Mouse (Mus musculus) megakaryocyte progenitor cell, adult 5-6 weeks (primary cell): ENCODE data around the gene Abcc2. TPM values are rescaled to one million over a fixed set of nuclear protein-coding genes. Genes with fewer than 3 reads are reported as not detected.

Source experiments
- ATAC-seq: replicated peaks from 2 replicates; pipeline ENCODE4 v1.8.0; 2016; ENCODE audit warnings: mild to moderate bottlenecking, moderate TSS enrichment, inconsistent platforms; ENCODE audit not compliant: poor library complexity
- total RNA-seq, 2 experiments: library from RNA; stranded (forward) in 1 of 2; stranded (reverse) in 1 of 2; fragments of 157-497, 149-512 nt in 1 of 2; fragments of 200-1000 nt in 1 of 2; gene quantifications; 2 replicates each; pipeline versions ENCODE4 v1.2.3 to v1.2.4; 2015 to 2017

Abcc2 gene
- total RNA-seq, 2 experiments from 2014 or later: 2.4 to 4.1 TPM

- no peak for ATAC-seq
These were observed 5.4 kb upstream of the Abcc2 start for GRCm38 (mm10) chr19:43776561-43776960.

- no peak for ATAC-seq
These were observed 4.7 kb upstream of the Abcc2 start for GRCm38 (mm10) chr19:43777308-43777707.

GRCm38 (mm10) chr19:43780391-43780790 lies 1.6 kb upstream of the Abcc2 start:
- no peak for ATAC-seq

GRCm38 (mm10) chr19:43784761-43785160 lies 2.8 kb downstream of the Abcc2 start:
- peak; percentile 42; the same call in 1 of the 2 replicates for ATAC-seq

GRCm38 (mm10) chr19:43786249-43787026 lies 4.4 kb downstream of the Abcc2 start:
- peak; percentile 70 for ATAC-seq

- no peak for ATAC-seq
These were observed 7.8 kb downstream of the Abcc2 start for GRCm38 (mm10) chr19:43789817-43790216.

- no peak for ATAC-seq
These were observed 10.5 kb downstream of the Abcc2 start for GRCm38 (mm10) chr19:43792537-43792936.

GRCm38 (mm10) chr19:43793951-43794350 lies 12.0 kb downstream of the Abcc2 start:
- ATAC-seq: no peak

- no peak for ATAC-seq
These were observed 13.5 kb downstream of the Abcc2 start for GRCm38 (mm10) chr19:43795511-43795910.

- peak; percentile 39; the same call in 1 of the 2 replicates for ATAC-seq
These were observed 15.2 kb downstream of the Abcc2 start for GRCm38 (mm10) chr19:43797216-43797615.

- peak; percentile 64 for ATAC-seq
These were observed 19.5 kb downstream of the Abcc2 start for GRCm38 (mm10) chr19:43801427-43802051.

- ATAC-seq: no peak
These were observed 21.9 kb downstream of the Abcc2 start for GRCm38 (mm10) chr19:43803866-43804265.

GRCm38 (mm10) chr19:43809331-43809730 lies 27.3 kb downstream of the Abcc2 start:
- ATAC-seq: peak; percentile 69

- no peak for ATAC-seq
These were observed 29.4 kb downstream of the Abcc2 start for GRCm38 (mm10) chr19:43811419-43811818.

GRCm38 (mm10) chr19:43813315-43813714 lies 31.3 kb downstream of the Abcc2 start:
- no peak for ATAC-seq

GRCm38 (mm10) chr19:43815661-43816414 lies 33.8 kb downstream of the Abcc2 start:
- ATAC-seq: peak; percentile 68

GRCm38 (mm10) chr19:43826855-43827254 lies 44.9 kb downstream of the Abcc2 start:
- no peak for ATAC-seq

- peak; percentile 70 for ATAC-seq
These were observed 50.6 kb downstream of the Abcc2 start for GRCm38 (mm10) chr19:43832425-43833069.

GRCm38 (mm10) chr19:43843184-43843583 lies 61.2 kb downstream of the Abcc2 start:
- ATAC-seq: peak; percentile 39

GRCm38 (mm10) chr19:43845331-43845908 lies 63.4 kb downstream of the Abcc2 start:
- ATAC-seq: no peak

- ATAC-seq: no peak
These were observed 65.1 kb downstream of the Abcc2 start for GRCm38 (mm10) chr19:43847056-43847455.
